Mouse (Mus musculus) embryo, embryonic 11.5 days (tissue): ENCODE measurements around the gene Otogl.

ENCODE experiments used
- DNase-seq: peaks from one replicate; pipeline ENCODE4 v3.0.0-alpha.2; 2012; ENCODE audit warnings: low read depth, low spot score

The Otogl gene

DNA sequence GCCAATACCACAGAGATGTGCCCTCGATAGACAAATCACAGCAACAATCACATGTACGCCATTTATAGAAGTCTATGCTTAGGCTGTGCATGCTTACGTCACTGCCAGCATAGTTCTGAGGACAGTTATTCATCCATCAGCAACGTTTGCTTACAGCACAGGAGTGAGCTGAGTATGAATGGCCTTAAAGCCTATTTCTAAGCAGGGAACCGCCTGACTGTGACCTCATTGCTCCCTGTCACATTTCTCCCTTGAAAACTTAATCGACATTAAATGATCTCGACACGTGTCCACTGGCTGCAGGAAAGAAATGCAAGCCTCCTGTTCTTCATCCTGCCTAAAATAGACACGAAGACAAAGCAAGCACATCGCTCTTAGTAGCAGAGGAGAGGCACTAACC, 5.5 kb downstream of the Otogl start:
- no peak for DNase-seq

DNA sequence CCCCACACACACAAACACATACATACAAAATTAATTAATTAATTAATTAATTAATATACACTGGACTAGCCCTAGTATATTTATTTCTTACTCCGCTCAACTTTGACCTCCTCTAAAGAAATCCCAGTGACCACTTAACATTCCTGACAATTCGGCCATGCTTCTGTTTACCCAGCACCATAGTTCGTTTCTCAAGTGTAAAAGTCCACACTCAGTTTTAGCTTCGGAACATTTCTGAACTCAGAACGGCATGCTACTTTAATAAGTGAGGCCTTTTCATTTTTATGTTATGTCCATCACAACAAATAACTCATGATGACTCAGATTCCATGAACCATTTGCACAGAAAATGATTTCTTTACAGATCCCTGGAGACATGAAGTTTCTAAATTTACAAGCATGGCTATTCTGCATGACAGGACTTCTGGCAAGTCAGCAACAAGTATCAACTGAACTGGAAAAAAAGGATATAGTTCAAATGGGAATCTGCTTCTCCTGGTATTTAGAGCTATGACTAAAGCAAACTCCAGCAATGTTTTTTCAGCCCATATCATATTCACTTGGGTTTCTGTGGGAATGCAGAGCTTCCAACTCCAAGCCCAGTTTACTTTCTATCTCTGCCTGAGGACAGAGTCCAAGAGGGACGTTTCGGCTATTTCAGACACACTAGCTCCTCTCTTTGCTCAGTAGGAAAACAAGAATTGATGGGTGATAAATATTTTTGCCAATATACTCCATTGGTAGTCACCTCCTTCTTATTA, 6.5 kb downstream of the Otogl start:
- no peak for DNase-seq

- no peak for DNase-seq
These were observed 10.0 kb downstream of the Otogl start for GRCm38 (mm10) chr10:107901958-107902357.

- no peak for DNase-seq
These were observed 10.6 kb downstream of the Otogl start for GRCm38 (mm10) chr10:107901204-107901879.

DNA sequence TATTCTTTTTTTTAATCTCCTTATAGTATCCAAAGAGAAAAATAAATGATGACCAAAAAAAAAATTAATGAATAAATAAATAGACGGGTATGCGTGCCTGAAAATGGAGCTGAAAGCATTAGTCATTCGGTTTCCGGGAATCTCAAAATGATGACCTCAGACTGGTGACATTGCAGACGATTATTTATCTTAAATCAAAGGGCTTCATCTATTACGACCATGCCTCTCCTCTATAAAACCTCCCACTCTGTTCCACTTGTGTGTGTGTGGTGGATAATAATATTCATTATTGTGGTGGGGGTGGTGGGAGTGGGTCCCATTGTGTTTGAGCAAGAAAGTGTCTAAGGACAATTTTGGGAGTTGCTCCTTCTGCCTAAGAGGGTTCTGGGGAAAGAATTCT, 12.0 kb downstream of the Otogl start:
- DNase-seq: no peak

DNA sequence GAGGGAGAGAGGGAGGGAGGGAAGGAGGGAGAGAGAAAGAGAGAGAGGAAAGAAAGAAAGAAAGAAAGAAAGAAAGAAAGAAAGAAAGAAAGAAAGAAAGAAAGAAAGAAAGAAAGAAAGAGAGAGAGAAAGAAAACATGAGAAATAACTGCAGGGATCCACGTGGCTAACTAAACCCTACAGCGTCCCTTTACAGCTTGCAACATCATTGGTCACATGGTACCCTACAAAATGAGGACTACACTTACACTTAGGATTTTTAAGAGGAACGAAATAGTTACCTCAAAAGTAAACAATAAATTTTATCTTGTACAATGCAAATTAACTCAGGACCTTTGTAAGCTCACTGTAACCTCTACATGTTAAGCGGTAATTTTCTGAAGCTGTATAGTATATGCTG, 15.8 kb downstream of the Otogl start:
- DNase-seq: no peak

DNA sequence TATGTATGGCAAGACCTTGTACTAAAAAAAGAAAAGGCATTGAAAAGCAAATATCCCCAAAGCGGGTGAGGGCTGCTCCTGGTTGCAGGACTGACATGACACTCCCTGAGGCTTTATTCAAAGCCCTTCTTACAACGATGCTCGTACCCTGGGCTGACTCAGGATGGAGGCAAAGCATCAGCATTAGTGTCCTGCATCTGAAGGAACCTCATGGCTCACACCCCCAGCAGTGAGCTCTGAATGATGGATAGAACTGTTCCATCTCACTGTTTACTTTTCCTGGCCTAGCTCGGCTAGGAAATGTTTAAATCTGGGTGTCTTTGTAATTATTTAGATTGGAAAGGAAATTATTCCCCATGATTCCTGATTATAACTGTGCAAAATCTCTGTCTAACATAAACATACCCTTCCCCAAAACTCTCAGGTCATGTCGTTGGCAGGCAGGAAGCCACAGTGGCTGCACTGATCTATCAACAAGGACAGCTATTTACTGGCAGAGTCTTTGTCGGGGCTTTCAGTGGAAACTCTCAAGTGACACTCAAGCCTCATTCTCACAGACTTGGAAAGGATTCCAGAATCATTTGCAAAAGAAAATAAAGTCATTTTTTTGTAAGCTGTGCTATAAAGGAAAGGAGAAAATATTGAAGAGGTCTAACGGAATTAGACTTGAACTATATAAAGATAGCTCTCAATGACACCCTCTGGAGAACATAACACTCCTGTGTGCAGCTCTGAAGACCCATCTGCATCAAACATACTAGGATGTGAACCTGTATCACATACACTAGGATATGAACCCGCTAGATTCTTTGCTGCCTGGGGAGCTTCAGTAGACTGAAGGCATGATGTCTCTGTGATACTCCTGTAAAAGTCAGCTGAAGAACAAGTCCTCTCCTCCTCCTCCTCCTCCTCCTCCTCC, 17.0 kb downstream of the Otogl start:
- no peak for DNase-seq

GRCm38 (mm10) chr10:107890400-107890799, 21.5 kb downstream of the Otogl start:
- no peak for DNase-seq

- no peak for DNase-seq
These were observed 39.4 kb downstream of the Otogl start for GRCm38 (mm10) chr10:107872542-107872941.

DNA sequence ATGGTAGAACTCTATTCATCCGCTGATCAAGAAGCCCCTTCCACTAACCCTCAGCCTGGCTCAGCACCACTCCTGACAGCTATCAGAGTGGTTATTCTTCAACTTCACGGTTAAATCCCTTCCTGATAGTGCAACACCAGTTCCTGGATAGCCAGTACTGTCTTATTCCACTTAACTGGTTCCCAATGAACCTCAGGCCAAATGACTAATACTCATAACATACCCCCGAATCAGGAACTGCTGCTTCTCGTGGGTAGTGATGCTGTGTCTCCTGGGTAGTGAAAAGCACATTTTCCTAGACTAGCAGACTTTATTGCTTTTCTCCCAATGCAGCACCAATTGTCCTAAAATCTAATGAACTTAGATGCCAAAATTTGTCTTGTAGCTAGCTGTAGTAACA, 39.8 kb downstream of the Otogl start:
- no peak for DNase-seq

GRCm38 (mm10) chr10:107870540-107870939, 41.4 kb downstream of the Otogl start:
- no peak for DNase-seq

DNA sequence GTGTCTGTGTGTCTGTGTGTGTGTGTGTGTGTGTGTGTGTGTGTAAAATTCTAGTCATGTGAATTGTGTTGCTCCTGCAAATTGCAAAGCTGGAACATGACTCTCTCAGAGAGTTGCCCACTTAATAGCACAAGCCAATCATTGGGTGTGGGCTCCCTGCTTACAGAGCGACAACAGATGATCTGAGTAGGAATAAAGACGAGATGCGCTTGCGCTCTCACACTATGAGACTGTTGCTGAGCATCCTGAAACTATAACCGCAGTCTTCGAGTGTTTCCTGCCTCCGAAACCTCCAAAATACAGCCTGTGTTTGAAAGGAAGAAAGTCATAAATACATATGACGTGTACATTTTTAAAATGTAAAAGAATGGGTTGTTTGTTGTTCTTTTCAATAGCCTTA, 43.0 kb downstream of the Otogl start:
- no peak for DNase-seq

- DNase-seq: no peak
These were observed 44.5 kb downstream of the Otogl start for GRCm38 (mm10) chr10:107867414-107867813.

GRCm38 (mm10) chr10:107860235-107860917, 51.6 kb downstream of the Otogl start:
- no peak for DNase-seq

DNA sequence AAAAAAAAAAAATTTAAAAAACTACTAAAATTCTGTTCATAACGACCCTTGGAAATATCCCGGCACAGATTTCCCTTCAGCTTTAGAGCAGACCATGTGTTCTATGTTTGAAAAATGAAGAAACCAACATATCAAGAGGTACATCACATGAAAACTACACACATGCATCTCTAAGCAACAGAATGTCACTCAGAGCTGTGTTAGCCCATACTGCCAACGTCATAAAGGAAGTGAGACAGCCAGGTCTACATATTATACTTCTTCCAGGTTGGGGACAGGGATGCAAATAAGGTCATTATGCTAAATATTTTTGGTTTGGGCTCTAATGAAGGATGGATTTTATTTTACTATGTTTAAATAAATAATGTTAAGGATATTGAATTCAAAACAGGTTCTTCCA, 52.7 kb downstream of the Otogl start:
- DNase-seq: no peak

DNA sequence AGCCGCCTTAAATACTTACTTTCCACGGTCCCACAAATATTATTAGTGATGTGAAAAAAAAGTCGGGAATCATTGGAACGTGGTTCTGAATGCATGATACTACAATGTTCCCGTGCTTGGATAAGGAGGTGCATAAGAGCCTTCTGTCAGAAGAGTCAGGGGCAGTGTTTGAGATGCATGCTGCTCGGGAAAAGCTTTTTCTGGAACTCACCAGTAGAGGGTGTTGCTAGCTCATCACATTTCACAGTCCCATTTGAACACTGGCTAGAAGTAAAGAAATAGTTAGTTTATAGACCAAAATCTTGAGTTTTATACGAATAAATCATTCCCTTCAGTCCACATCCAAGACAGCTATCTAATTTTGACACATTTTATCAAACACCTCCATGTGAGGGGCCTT, 53.2 kb downstream of the Otogl start:
- DNase-seq: peak; percentile 30

DNA sequence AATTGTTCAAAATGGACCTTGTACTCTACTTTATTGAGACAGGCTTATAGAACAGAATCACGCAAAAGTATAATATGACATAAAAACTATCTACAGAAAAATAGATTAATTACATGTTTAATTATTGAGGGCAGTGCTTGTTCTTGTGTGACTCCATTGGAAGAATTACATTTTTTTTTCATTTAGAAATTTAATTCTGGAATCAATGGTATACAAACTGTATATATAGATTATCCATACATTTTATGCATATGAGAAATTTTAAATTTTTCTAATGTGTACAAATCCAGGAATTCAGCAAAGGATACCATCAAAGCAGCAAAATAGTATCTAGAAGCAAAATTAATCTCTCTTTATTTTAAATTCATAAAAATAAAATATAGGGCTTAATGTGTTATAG, 67.0 kb downstream of the Otogl start:
- no peak for DNase-seq

DNA sequence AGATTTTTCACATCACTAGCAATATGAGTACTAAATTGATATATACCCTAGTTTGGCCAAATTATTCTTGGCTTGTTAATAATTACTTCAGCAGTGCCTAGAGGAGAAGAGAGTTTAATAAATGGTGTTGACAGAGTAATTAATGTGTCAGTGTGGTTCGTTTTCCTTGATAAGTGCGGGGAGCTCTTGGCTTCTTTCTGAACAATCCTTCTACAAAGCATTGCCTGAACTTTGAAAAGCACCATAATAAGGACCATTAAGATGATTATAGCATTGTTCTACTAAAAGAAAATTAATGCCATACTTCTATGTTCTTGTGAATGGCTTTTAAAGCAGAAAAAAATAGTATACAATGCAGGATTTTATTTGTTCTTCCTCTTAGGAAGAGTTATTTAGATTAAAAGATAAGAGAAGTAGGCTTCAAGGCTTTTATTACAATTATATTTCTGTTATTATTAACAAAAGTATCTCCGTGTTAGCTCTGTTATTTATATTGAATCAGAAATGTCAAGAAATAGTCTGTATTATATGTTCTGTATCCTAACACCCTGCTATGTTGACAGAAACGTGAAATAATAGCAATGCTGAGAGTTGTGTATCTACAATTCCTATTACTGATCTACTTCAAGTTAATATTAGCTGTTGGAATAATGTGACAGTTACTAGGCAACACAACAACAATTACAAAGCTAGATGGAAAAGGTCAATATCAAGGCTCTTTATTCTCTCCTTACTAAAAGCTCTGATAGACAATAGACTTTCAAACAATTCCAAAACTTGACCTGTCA, 77.3 kb downstream of the Otogl start:
- no peak for DNase-seq

DNA sequence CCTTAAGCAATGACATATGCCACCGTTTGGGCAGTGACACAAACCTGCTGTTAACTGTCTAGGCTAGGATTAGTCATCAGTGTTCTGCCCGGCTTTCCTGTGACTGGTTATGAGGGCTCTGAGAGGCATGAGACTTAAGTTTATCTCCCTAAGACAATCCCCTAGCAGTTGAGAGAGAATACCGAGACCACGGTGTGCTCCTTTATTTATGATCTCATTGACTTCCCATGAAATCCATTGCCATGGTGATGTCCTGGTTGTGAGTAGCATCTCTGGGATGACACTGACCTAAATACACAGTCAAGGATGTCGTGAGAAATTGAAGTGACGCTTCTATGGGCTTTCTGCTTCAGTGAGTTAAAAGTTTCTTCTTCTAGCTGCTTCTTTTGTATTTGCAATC, 82.8 kb downstream of the Otogl start:
- no peak for DNase-seq

- no peak for DNase-seq
These were observed 98.0 kb downstream of the Otogl start for GRCm38 (mm10) chr10:107813814-107814483.
